Mouse (Mus musculus) cerebellum, postnatal 4 days (tissue): ENCODE measurements around the gene Ahdc1.

Experiments
- DNase-seq, 2 experiments: peaks; one replicate each; pipeline ENCODE4 v3.0.0; 2022; ENCODE audit warnings: low spot score in 2 of 2, mixed read lengths in 1 of 2

Gene Ahdc1

GRCm38 (mm10) chr4:133120833-133121321 is 109.8 kb downstream of the Ahdc1 start:
- no peak for DNase-seq

- DNase-seq = no peak
Observed at GRCm38 (mm10) chr4:133121416-133121815, 110.4 kb downstream of the Ahdc1 start.

- no peak for DNase-seq
Observed at GRCm38 (mm10) chr4:133121974-133122637, 111.0 kb downstream of the Ahdc1 start.

GRCm38 (mm10) chr4:133127079-133127478 is 116.0 kb downstream of the Ahdc1 start:
- no peak for DNase-seq
